Mouse (Mus musculus): ENCODE data around the gene Clcn7.

The Clcn7 gene

GRCm38 (mm10) chr17:25127079-25127478 lies 6.1 kb upstream of the Clcn7 start:
- peak; percentile 51 to 60 for DNase-seq (ENCODE audit: low spot score in 2 of 2)

GRCm38 (mm10) chr17:25127681-25128080 lies 5.5 kb upstream of the Clcn7 start:
- DNase-seq (ENCODE audit: low spot score in 2 of 2), result peak in 1 of 2 experiments; percentile 24

GRCm38 (mm10) chr17:25130060-25130459 lies 3.1 kb upstream of the Clcn7 start:
- DNase-seq (ENCODE audit: low spot score in 2 of 2), result no peak

- DNase-seq (ENCODE audit: low spot score in 2 of 2), result no peak
Observed at GRCm38 (mm10) chr17:25135622-25136021, 2.4 kb downstream of the Clcn7 start.

GRCm38 (mm10) chr17:25138803-25139202 lies 5.6 kb downstream of the Clcn7 start:
- no peak for DNase-seq (ENCODE audit: low spot score in 2 of 2)

GRCm38 (mm10) chr17:25139960-25140359 lies 6.8 kb downstream of the Clcn7 start:
- no peak for DNase-seq (ENCODE audit: low spot score in 2 of 2)

GRCm38 (mm10) chr17:25162161-25162560 lies 29.0 kb downstream of the Clcn7 start, which contains the start of gene Ccdc154:
Gene Ccdc154 (plus strand): TSS chr17:25162461.
- no peak for DNase-seq (ENCODE audit: low spot score in 2 of 2)

GRCm38 (mm10) chr17:25163387-25163786 lies 30.2 kb downstream of the Clcn7 start:
- DNase-seq (ENCODE audit: low spot score in 2 of 2), result no peak

- no peak for DNase-seq (ENCODE audit: low spot score in 2 of 2)
Observed at GRCm38 (mm10) chr17:25164770-25165169, 31.6 kb downstream of the Clcn7 start.

- no peak for DNase-seq (ENCODE audit: low spot score in 2 of 2)
Observed at GRCm38 (mm10) chr17:25165970-25166671, 32.9 kb downstream of the Clcn7 start.

GRCm38 (mm10) chr17:25169706-25170105 lies 36.5 kb downstream of the Clcn7 start:
- no peak for DNase-seq (ENCODE audit: low spot score in 2 of 2)

- DNase-seq (ENCODE audit: low spot score in 2 of 2), result no peak
Observed at GRCm38 (mm10) chr17:25172558-25172957, 39.4 kb downstream of the Clcn7 start.

GRCm38 (mm10) chr17:25175411-25175810 lies 42.2 kb downstream of the Clcn7 start, which contains the start of gene Gm38655:
Gene Gm38655 (minus strand): TSS chr17:25175471.
- no peak for DNase-seq (ENCODE audit: low spot score in 2 of 2)

- DNase-seq (ENCODE audit: low spot score in 2 of 2), result no peak
Observed at GRCm38 (mm10) chr17:25183232-25183631, 50.0 kb downstream of the Clcn7 start.

- peak; percentile 89 to 98 for DNase-seq (ENCODE audit: low spot score in 2 of 2)
Observed at GRCm38 (mm10) chr17:25184129-25184691, 51.0 kb downstream of the Clcn7 start, which contains the start of gene BC003965. Gene BC003965 (plus strand): TSS chr17:25184554.

GRCm38 (mm10) chr17:25184961-25185360 lies 51.8 kb downstream of the Clcn7 start:
- no peak for DNase-seq (ENCODE audit: low spot score in 2 of 2)

GRCm38 (mm10) chr17:25187784-25188149 lies 54.6 kb downstream of the Clcn7 start:
- no peak for DNase-seq (ENCODE audit: low spot score in 2 of 2)

- DNase-seq (ENCODE audit: low spot score in 2 of 2), result peak; percentile 50 to 77
Observed at GRCm38 (mm10) chr17:25188150-25189031, 55.2 kb downstream of the Clcn7 start, which contains the start of gene Unkl. Gene Unkl (plus strand): TSS chr17:25188397.

GRCm38 (mm10) chr17:25189091-25189490 lies 55.9 kb downstream of the Clcn7 start:
- DNase-seq (ENCODE audit: low spot score in 2 of 2), result no peak

GRCm38 (mm10) chr17:25202401-25202800 lies 69.2 kb downstream of the Clcn7 start:
- DNase-seq (ENCODE audit: low spot score in 2 of 2), result no peak

GRCm38 (mm10) chr17:25210006-25210405 lies 76.8 kb downstream of the Clcn7 start:
- DNase-seq (ENCODE audit: low spot score in 2 of 2), result no peak
